1 mouse cellular context compared by ENCODE assay signal in the genomic region with DNA sequence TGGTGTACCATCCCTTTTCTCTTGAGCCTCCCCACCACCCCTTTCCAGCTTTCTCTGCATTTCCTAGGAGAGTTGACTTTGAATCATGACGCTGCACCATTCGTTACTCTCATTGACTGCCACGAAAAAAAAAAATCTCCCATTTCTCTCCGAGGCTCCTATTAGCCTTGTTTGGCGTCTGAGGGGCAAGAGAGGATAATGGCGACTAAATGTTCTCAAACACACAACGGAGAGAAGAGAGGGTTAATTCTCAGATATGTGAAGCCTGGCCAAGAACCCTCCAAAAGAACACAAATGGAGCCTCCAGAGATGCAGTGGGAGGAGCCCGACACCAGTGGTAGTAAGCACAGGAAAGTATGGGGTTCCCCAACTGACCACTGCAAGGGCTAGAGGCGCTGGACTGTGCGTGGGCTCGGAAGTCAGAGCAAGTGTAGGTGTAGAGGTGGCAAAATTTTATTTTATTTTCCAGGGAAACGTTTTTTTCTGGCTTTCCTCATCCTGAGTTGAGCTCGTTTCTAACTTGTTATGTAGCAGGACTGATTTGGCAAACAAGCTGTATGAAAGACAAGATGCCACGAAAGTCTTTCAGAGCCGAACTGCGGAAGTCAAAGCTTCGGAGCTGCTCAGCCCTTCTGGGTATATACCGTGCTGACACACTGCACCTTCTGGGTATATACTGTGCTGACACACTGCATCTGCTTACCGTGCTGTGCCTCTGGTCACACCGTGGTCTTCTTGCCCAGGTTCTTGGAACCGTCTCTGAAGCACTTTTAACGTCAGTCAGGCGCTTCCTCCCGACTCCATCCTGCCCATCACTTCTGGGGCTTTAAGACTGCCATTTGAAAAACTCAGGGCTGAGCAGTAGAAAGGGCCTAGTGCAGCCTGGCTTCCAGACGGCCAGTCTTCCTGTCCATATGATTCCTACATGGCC.
TF ChIP-seq lines count a peak whose summit lies in the region.

No protein-coding gene starts in this region.

TF ChIP-seq in CH12.LX, 34 proteins besides CTCF, POLR2A, EP300 and RAD21 (continued from another document):
- TF ChIP-seq ZKSCAN1 (IDR thresholded peaks at IDR 0.05; ENCODE audit: borderline replicate concordance, low read depth, low read length) (no peak), NRF1 (IDR thresholded peaks at IDR 0.05; ENCODE audit: low read depth, low read length) (no peak), RCOR1 (conservative IDR thresholded peaks at IDR 0.05; ENCODE audit: low read depth, low read length) (no peak), KAT2A (IDR thresholded peaks at IDR 0.05; ENCODE audit: insufficient replicate concordance, low read length) (no peak), HCFC1 (IDR thresholded peaks at IDR 0.05; ENCODE audit: low read depth, low read length) (peak; percentile 38), MXI1 (IDR thresholded peaks at IDR 0.05; ENCODE audit: low read depth, low read length) (peak; percentile 30; the same call in 1 of the 2 replicates), ZMIZ1 (IDR thresholded peaks at IDR 0.05; ENCODE audit: low read depth, low read length) (0 out of 2 replicates have a peak, but pooled peaks have one; percentile 6), ELF1 (IDR thresholded peaks at IDR 0.05; ENCODE audit: low read depth, low read length) (peak; percentile 61; the same call in 1 of the 2 replicates), TBP (conservative IDR thresholded peaks at IDR 0.05; ENCODE audit: low read depth, low read length) (0 out of 2 replicates have a peak, but pooled peaks have one; percentile 38), CHD2 (IDR thresholded peaks at IDR 0.05; ENCODE audit: low read length) (0 out of 2 replicates have a peak, but pooled peaks have one; percentile 24), USF2 (conservative IDR thresholded peaks at IDR 0.05; ENCODE audit: low read depth, low read length) (no peak), ZC3H11A (IDR thresholded peaks at IDR 0.05; ENCODE audit: low read depth, low read length) (no peak), SMC3 (IDR thresholded peaks at IDR 0.05; ENCODE audit: low read depth, low read length) (no peak), SIN3A (IDR thresholded peaks at IDR 0.05; ENCODE audit: low read length) (0 out of 2 replicates have a peak, but pooled peaks have one; percentile 31), MYC (IDR thresholded peaks at IDR 0.05; ENCODE audit: low read depth, low read length) (no peak), BHLHE40 (IDR thresholded peaks at IDR 0.05; ENCODE audit: low read depth, low read length) (no peak), IRF4 (IDR thresholded peaks at IDR 0.05; ENCODE audit: low read depth, low read length) (0 out of 2 replicates have a peak, but pooled peaks have one; percentile 32), MAZ (IDR thresholded peaks at IDR 0.05; ENCODE audit: low read depth, low read length) (no peak), E2F4 (IDR thresholded peaks at IDR 0.05; ENCODE audit: insufficient replicate concordance, low read depth, low read length) (no peak), TCF12 (IDR thresholded peaks at IDR 0.05; ENCODE audit: low read depth, low read length) (peak; percentile 58)
